Mouse (Mus musculus): ENCODE results near the gene Kdm5c. TPM values are rescaled to one million over a fixed set of nuclear protein-coding genes. Genes with fewer than 3 reads are reported as not detected.
A peak's percentile ranks its signal among the peaks of the same experiment; 100 is the strongest.

Gene Kdm5c
- polyA plus RNA-seq, 1 experiment from 2014 or later: 9.8 TPM

- no peaks in the 10 kb centered on the region for H3K9me3 ChIP-seq (ENCODE audit: low read length)
- peak; percentile 75 for ATAC-seq
- no peak overlapping the region for H3K9ac ChIP-seq (replicated peaks)
- peak overlapping the region; percentile 26; the same call in 1 of the 2 replicates for H3K27ac ChIP-seq (ENCODE audit: low read depth)
- no peak overlapping the region for H3K4me2 ChIP-seq (ENCODE audit: low read depth, low read length)
- DNase-seq: peak; percentile 61
- H3K27me3 ChIP-seq (ENCODE audit: insufficient read depth, low read length): no peaks in the 10 kb centered on the region
- no peaks in the 10 kb centered on the region for H3K36me3 ChIP-seq (replicated peaks; ENCODE audit: insufficient read depth, low read length)
- 0 out of 2 replicates have a peak, but pooled peaks cover 2% of the 10 kb centered on the region for H3K4me1 ChIP-seq (ENCODE audit: insufficient read depth)
- H3K4me3 ChIP-seq (ENCODE audit: low read depth, low read length): no peak overlapping the region
- TF ChIP-seq EP300 (IDR thresholded peaks at IDR 0.05; ENCODE audit: low read depth): no peak
- peak; percentile 77 for TF ChIP-seq CTCF (IDR thresholded peaks at IDR 0.05; ENCODE audit: low read depth)
- whole genome bisulfite sequencing (ENCODE audit: insufficient replicate concordance): 41% methylated on average over 2 of the region's 2 CpGs
Observed at GRCm38 (mm10) chrX:152307942-152308341, 75.1 kb downstream of the Kdm5c start.

DNA sequence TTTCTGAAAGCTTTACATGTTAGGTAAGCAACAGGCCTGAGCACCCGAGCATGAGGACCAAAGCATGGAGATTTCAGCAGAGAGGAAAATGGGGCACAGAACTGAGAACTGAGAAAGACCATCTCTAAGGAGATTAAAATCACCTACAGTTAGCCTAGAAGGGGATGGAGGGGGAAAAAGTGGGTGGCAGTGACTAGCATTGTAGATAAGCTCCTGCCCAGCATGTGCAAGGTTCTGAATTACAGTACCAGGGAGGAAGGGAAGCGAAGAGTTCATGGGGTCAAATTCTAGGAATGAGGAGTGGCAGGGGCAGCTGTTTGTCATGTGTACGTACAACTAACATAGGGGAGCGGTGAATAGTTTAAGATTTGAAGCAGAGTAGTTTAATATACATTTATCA lies 87.7 kb downstream of the Kdm5c start:
- no peaks in the 10 kb centered on the region for H3K27me3 ChIP-seq (ENCODE audit: insufficient read depth, low read length)
- ATAC-seq: no peak
- H3K4me2 ChIP-seq (ENCODE audit: low read depth, low read length): no peak overlapping the region
- no peak overlapping the region for H3K27ac ChIP-seq (ENCODE audit: low read depth)
- TF ChIP-seq CTCF (IDR thresholded peaks at IDR 0.05; ENCODE audit: low read depth) (no peak), EP300 (IDR thresholded peaks at IDR 0.05; ENCODE audit: low read depth) (no peak)
- DNase-seq: no peak
- WGBS (ENCODE audit: insufficient replicate concordance): 63% methylated on average over 4 of the region's 4 CpGs
- H3K4me3 ChIP-seq (ENCODE audit: low read depth, low read length): no peak overlapping the region
- H3K4me1 ChIP-seq (ENCODE audit: insufficient read depth): no peaks in the 10 kb centered on the region
- H3K9ac ChIP-seq (replicated peaks): no peak overlapping the region
- no peaks in the 10 kb centered on the region for H3K36me3 ChIP-seq (replicated peaks; ENCODE audit: insufficient read depth, low read length)
- no peaks in the 10 kb centered on the region for H3K9me3 ChIP-seq (ENCODE audit: low read length)

DNA sequence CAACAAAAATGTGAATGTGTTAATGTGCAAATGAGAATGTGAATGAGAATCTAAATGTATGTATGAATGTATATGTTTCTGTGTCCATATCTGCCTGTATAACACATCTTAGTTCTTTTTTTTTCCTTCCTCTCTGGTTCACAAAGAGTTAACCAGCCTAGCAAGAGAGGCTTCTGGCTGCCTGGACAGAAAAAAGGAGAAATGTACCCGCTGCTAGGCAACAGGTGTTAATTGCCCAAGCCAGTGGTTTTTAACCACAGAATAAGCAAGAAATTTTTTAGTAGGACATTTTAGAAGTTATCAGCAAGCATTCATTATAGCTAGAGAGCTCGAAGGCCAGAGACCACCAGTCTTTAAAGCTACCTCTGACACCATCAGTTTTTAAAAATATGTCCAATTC lies 90.0 kb downstream of the Kdm5c start:
- no peak for ATAC-seq
- 0 out of 2 replicates have a peak, but pooled peaks cover 2% of the 10 kb centered on the region for H3K4me1 ChIP-seq (ENCODE audit: insufficient read depth)
- WGBS (ENCODE audit: insufficient replicate concordance): 23% methylated on average over 2 of the region's 2 CpGs

GRCm38 (mm10) chrX:152323584-152323983 lies 90.8 kb downstream of the Kdm5c start:
- 77% methylated on average over 1 of the region's 1 CpGs for WGBS (ENCODE audit: insufficient replicate concordance)
- H3K4me2 ChIP-seq (ENCODE audit: low read depth, low read length): no peak overlapping the region
- DNase-seq: peak; percentile 29
- no peak overlapping the region for H3K4me3 ChIP-seq (ENCODE audit: low read depth, low read length)
- H3K4me1 ChIP-seq (ENCODE audit: insufficient read depth): 0 out of 2 replicates have a peak, but pooled peaks cover 2% of the 10 kb centered on the region
- H3K27me3 ChIP-seq (ENCODE audit: insufficient read depth, low read length): no peaks in the 10 kb centered on the region
- no peaks in the 10 kb centered on the region for H3K9me3 ChIP-seq (ENCODE audit: low read length)
- no peak overlapping the region for H3K27ac ChIP-seq (ENCODE audit: low read depth)
- no peaks in the 10 kb centered on the region for H3K36me3 ChIP-seq (replicated peaks; ENCODE audit: insufficient read depth, low read length)
- peak; percentile 48 for TF ChIP-seq CTCF (IDR thresholded peaks at IDR 0.05; ENCODE audit: low read depth)
- TF ChIP-seq EP300 (IDR thresholded peaks at IDR 0.05; ENCODE audit: low read depth): no peak
- no peak overlapping the region for H3K9ac ChIP-seq (replicated peaks)
- no peak for ATAC-seq

More for the DNA sequence above, 90.0 kb downstream of the Kdm5c start:
- H3K9me3 ChIP-seq (ENCODE audit: low read length): no peaks in the 10 kb centered on the region
- TF ChIP-seq EP300 (IDR thresholded peaks at IDR 0.05; ENCODE audit: low read depth) (no peak), CTCF (IDR thresholded peaks at IDR 0.05; ENCODE audit: low read depth) (no peak)
- no peak overlapping the region for H3K4me3 ChIP-seq (ENCODE audit: low read depth, low read length)
- no peak for DNase-seq
- H3K27me3 ChIP-seq (ENCODE audit: insufficient read depth, low read length): no peaks in the 10 kb centered on the region
- H3K4me2 ChIP-seq (ENCODE audit: low read depth, low read length): no peak overlapping the region
- H3K27ac ChIP-seq (ENCODE audit: low read depth): no peak overlapping the region
- H3K36me3 ChIP-seq (replicated peaks; ENCODE audit: insufficient read depth, low read length): no peaks in the 10 kb centered on the region
- no peak overlapping the region for H3K9ac ChIP-seq (replicated peaks)

Other genes with a start within 250 kb of the Kdm5c start
- gene Hsd17b10, start 231.2 kb upstream of the Kdm5c start, polyA plus RNA-seq (2015; fragmentation: Nextera tagmentation; extraction: Ambion mirVana): 197 and 223 TPM in 2 replicates
- gene Ribc1, start 216.7 kb upstream of the Kdm5c start, polyA plus RNA-seq (2015; fragmentation: Nextera tagmentation; extraction: Ambion mirVana): 1.8 and 1.9 TPM in 2 replicates
- gene Smc1a, start 216.6 kb upstream of the Kdm5c start, polyA plus RNA-seq (2015; fragmentation: Nextera tagmentation; extraction: Ambion mirVana): 31.3 and 34.0 TPM in 2 replicates
- 3.0 and 3.7 TPM in 2 replicates for gene Iqsec2, start 88.8 kb upstream of the Kdm5c start, polyA plus RNA-seq (2015; fragmentation: Nextera tagmentation; extraction: Ambion mirVana)
- gene Kantr, start 94.5 kb downstream of the Kdm5c start, polyA plus RNA-seq (2015; fragmentation: Nextera tagmentation; extraction: Ambion mirVana): 2.4 TPM in 2 replicates
- gene Tspyl2, start 109.4 kb downstream of the Kdm5c start, polyA plus RNA-seq (2015; fragmentation: Nextera tagmentation; extraction: Ambion mirVana): 3.4 and 3.9 TPM in 2 replicates
- 0.15 TPM in 1 of 2 replicates, not detected in the other for gene Gpr173, start 135.7 kb downstream of the Kdm5c start, polyA plus RNA-seq (2015; fragmentation: Nextera tagmentation; extraction: Ambion mirVana)